Mouse (Mus musculus) embryo, embryonic 11 days (tissue): ENCODE data around the gene A830018L16Rik.

ENCODE experiments used
- DNase-seq: peaks from one replicate; pipeline ENCODE4 v3.0.0-alpha.2; 2015

Gene A830018L16Rik

DNA sequence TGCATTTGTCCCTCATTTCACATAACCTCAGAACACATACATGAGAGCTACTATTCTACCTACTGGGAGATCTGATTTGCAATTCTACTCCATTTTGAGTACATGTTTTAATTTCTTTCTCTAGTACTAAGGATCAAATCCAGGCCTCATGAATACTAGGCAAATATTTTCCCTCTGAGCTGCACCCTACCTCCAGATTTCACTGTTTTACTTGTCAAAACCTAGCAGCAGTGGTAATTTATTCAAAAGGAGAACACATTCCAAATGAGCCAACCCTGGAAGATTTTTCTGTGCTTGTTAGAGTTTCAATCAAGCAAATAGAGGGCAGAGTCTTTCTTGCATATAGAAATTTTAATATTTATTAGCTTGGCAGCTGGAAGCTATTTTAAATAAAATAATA lies 238.9 kb downstream of the A830018L16Rik start:
- DNase-seq: no peak

- DNase-seq: peak; percentile 89
These were observed 243.6 kb downstream of the A830018L16Rik start for GRCm38 (mm10) chr1:11657341-11658060.

- DNase-seq: no peak
These were observed 244.2 kb downstream of the A830018L16Rik start for GRCm38 (mm10) chr1:11658061-11658625.

GRCm38 (mm10) chr1:11744749-11745314 lies 330.9 kb downstream of the A830018L16Rik start:
- no peak for DNase-seq

GRCm38 (mm10) chr1:11748424-11748823 lies 334.5 kb downstream of the A830018L16Rik start:
- DNase-seq: peak; percentile 28

DNA sequence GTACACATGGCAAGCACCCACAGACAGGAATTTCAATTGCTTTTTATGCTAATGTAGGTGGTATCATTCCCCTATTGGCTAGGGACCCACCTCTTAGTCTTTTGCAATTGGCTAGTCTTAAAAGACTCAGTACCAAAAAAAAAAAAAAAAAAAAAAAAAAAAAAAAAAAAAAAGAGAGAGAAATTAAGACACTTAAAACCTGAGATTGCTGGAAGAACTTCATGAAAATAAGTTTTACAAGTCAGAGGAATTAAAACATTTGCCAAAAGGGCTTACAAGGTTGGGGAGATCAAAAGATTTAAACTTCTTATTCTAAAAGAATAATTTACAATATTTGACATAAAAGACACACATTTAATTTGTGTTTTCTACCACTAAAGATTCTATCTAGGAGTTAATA lies 336.2 kb downstream of the A830018L16Rik start:
- no peak for DNase-seq

DNA sequence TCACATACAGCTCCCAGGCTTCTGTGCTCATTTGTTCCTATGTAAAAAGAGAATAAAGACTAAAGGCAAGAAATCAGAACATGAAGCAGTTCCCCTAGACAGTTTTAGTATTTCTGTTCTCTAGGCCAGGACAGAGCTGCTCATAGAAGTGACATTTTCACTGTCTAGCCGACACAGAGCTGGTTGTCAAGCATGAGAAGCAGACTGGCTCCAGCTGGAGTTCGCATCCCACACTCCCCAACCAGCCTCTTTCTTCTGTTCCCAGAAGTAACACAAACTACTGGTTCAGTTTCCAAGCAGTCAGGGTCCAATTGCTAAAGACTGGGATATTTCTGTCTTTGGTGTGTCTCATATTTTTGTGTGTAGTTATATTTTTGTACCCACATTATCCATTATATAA lies 336.7 kb downstream of the A830018L16Rik start:
- no peak for DNase-seq

GRCm38 (mm10) chr1:11751996-11752395 lies 338.1 kb downstream of the A830018L16Rik start:
- DNase-seq: no peak

GRCm38 (mm10) chr1:11788264-11788663 lies 374.4 kb downstream of the A830018L16Rik start:
- DNase-seq: no peak

DNA sequence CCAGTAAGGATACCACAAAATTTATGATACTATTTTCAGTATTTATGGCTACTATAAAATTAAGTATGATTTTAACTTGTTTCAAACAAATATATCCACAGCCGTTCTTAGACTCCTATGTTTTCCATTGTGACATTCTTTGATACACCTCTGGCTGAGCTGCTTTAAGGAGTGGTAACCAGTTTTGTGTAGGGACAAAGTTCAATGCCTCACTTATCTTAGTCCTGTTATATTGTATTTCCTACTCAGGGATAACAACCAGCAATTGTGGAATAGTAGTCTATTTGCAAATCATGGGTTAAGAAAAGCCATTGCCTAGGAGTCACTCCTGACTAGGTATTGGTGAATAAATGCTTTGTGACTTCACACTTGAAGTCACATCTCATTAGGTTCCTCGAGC lies 378.9 kb downstream of the A830018L16Rik start:
- DNase-seq: no peak

DNA sequence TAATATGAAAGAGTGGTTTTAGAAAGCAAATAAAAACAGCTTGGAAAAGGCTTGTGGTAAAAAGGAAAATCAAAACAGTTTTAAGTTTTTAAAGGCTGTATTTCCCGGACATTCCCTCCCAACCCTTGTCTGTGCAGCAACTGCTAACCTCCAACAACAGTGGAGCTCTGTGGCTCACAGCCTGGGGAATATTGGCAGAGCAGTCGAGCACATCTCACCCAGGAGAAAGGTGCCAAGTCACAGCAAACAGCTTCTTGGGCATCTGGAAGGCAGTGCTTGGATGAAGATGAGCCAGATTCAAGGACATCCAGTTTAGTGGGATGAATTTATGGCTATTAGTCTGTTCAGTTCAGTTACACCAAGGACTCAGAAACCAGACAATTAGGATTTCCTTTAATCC lies 381.8 kb downstream of the A830018L16Rik start:
- DNase-seq: no peak

DNA sequence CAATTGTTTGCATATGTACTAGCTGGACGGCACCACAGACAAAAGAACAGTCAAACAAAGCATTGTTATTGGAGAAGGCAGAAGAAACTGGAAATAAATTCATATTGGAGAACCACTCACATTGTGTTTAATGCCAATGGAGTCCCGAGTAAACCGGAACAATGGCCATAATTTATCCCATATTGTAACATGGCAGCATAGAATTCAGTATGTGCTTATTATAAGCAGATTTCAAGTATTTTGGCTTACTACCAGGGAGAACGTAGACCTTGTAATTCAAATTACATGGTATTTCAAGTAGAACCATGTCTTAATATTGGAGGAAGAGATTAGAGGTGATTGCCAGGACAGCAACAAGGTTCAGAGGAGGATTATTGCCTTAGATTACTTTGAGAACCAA lies 458.9 kb downstream of the A830018L16Rik start:
- DNase-seq: no peak

DNA sequence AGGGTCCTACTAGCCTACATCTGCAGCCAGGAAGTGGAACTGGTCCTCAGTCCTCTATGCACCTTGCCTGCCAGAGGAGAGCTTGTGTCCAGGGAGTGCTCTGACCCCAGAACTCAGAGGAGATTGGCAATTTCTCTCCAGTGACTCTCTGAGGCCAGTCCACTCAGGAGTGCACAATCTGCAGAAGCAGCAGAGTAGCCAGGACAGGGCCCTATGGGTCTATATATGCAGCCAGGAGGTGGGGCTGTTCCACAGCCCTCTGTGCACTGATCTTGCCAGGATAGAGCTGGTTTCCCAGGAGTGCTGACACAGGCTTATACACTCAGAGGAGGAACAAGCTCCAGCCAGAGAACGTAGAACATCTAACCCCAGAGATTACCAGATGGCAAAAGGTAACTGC lies 459.7 kb downstream of the A830018L16Rik start:
- DNase-seq: peak; percentile 11

- no peak for DNase-seq
These were observed 467.8 kb downstream of the A830018L16Rik start for GRCm38 (mm10) chr1:11881706-11882105.

- DNase-seq: no peak
These were observed 481.8 kb downstream of the A830018L16Rik start for GRCm38 (mm10) chr1:11895715-11896114.

GRCm38 (mm10) chr1:11915873-11916272 lies 502.0 kb downstream of the A830018L16Rik start:
- no peak for DNase-seq

DNA sequence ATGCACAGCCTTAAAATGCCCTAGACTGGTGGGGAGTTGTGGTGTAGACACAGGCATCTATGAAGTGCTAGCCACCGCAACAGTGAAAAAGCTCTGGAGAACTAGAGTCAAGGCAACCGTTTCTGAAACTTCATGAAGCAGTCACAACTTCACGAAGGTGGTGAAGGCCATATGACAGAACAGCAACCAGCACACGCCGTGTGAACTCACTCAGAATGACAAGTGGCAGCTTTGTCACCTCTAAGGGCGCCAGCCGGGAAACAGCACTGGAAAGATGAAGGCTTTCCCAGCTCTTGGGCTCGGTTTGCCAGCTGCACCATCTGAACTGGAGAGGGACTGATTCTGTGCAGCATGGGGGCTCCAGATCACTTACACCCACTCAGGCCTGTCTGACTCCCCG lies 523.1 kb downstream of the A830018L16Rik start:
- DNase-seq: peak; percentile 9

DNA sequence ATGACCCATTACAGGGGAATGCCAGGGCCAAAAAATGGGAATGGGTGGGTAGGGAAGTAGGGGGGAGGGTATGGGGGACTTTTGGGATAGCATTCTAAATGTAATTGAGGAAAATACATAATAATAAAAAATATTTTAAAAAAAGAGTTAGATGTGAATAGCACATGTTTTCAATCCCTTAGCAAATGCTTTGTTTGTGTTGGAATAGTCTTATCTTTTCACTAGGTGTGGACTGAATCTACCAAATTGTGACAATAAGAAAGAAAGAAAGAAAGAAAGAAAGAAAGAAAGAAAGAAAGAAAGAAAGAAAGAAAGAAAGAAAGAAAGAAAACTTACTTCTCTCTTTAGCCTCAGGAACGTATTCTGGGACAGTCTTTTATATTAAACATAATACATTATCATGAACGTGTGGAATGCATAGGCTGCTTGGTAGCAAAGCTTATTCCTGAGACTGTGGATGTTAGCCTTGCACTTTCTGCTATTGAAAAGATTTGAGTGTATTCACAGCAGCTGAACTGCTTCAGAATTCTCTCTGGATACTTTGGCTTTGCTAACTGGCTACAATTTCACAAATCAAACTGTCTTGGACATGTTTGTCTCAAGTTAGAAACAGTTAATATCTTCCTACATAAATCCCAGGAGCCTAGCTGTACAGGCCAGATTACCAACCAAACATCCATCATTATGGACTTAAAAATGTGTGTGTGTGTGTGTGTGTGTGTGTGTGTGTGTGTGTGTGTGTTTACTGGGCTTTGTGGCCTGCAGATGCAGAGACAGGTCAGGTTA lies 545.7 kb downstream of the A830018L16Rik start:
- no peak for DNase-seq

DNA sequence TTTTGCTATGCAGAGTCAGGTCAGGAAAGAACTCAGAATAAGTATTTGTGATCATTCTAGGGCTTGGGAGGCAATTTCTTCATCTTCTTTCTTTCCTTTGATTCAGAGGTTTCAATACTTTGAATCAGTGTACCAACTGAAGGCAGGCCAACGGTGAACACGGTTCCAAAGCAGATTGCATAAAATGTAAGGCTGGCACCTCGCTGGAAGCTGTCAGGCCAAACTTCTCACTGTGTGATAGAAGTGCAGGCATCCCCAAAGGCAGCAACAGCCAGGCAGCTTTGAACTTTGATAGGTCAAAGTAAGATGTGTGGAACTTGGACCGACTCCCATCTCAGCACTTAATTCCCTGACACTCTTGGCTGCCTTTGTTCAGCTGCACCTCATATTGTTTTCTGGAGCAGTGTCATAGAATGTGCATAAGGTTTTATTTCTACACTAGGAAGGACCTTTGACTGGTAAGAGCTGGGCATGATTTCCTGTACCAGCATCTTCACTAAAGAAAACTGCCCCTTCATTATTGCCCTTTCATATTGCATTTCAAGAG lies 568.8 kb downstream of the A830018L16Rik start:
- no peak for DNase-seq

DNA sequence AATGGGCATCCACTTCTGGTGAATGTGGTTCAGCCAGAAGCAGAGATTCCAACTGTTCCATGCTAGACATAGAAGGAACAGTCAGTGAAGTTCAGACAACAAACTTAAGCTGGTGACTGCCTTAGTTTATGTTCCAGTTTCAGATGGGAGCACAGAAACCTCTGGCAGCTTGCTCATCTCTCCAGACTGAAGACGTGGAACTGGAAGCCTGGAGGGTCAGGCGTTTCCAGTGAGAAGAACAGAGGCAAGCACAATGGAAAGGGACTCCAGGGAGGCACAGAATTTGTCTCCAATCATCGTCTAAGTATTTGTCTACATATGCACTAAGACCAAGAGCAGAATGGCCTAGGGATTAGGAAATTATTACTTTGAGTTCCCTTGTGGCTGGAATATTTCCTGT lies 576.1 kb downstream of the A830018L16Rik start:
- no peak for DNase-seq

DNA sequence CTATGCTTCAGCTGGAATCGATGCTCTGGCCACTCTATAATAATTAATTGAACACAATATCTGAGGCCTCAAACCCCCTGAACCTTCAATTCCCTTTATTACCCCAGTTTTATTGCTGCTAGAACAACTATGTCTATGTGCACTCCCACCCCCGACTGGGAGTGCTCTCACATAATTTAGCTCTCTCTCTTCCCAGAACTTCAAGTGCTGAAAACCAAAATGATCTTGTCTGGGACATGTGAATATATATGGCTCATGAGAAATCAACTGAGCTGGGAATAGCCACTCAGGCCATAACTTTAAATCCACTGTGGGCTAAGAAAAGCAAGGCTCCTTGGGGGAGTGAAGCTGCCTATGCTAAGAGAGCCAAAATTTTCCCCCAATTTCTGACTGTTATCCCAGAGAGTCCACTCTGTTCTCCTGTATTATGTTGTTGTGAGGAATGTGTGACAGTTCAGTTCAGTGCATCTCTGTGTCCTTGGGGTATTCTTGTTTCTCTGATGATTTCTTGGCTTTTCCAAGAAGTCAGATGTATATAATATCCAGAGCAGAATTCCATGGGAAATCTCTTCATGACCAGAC lies 582.5 kb downstream of the A830018L16Rik start:
- DNase-seq: no peak

DNA sequence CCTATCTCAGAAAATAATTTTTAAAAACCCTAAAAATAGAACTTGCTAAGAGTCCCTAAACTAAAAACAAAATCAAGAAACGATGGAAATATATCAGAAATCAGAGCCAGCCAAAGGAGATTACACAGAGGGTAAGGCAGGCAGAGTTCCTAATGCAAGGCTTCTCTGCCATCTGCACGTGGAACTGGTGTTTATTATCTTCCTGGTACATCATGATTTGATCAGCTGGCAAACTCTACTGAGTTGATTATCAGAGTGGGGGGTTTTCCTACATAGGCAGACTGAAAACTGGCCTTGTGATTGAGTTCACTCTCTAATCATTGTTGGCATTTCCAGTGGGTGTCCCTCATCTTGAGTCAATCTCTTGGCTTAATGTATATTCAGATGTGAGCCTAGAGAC lies 583.7 kb downstream of the A830018L16Rik start:
- DNase-seq: no peak

GRCm38 (mm10) chr1:12000557-12000956 lies 586.7 kb downstream of the A830018L16Rik start:
- peak; percentile 67 for DNase-seq
